Mouse (Mus musculus) heart, adult 9 months (tissue): ENCODE results near the gene Gm21477.
"Not testable (repeated sequence)": the region's sequence is repeated elsewhere in the genome, so short reads cannot be mapped to it uniquely, and the experiment has no call there.

ENCODE experiments used
- DNase-seq, 2 experiments: peaks; one replicate each; pipeline ENCODE4 v3.0.0; 2022; ENCODE audit warnings: low spot score in 2 of 2

The Gm21477 gene

DNA sequence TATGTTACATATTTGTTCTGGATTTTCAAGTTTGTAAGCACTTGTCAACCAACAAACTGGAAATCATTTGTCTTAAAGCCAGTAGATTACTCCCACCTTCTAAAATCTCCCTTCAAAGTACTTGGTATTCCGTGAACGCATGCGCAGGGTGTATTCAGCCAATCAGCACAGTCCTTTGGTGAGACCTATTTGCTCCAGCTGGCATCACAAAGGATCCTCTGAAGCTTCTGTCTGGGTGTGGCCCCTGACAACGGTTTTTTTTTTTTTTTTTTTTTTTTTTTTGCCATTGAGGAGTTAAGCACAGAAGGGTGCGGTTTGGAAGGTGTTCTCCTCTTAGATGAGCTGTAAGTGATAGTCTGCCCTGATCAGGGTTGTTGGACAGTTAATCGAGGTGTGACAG is at the start of gene Gm21477:
Gene Gm21477, plus strand, starts transcription at position 301 of the 400 bp plus-strand sequence.
- DNase-seq = not testable (repeated sequence)
